Mouse (Mus musculus) lung, postnatal 36 days (tissue): Measurements from ENCODE around the gene Sgsm1.

ENCODE experiments used
- DNase-seq: peaks from one replicate; pipeline ENCODE4 v3.0.0; 2022; ENCODE audit warnings: mixed read lengths

Gene Sgsm1

GRCm38 (mm10) chr5:113214455-113214854 is 96.1 kb downstream of the Sgsm1 start:
- DNase-seq, result peak; percentile 72

- DNase-seq, result no peak
Observed at GRCm38 (mm10) chr5:113214041-113214440, 96.5 kb downstream of the Sgsm1 start.

- no peak for DNase-seq
Observed at GRCm38 (mm10) chr5:113212156-113212835, 98.3 kb downstream of the Sgsm1 start.

- DNase-seq, result peak; percentile 70
Observed at GRCm38 (mm10) chr5:113210314-113210713, 100.3 kb downstream of the Sgsm1 start.

- peak; percentile 62 for DNase-seq
Observed at GRCm38 (mm10) chr5:113209898-113210297, 100.7 kb downstream of the Sgsm1 start.

GRCm38 (mm10) chr5:113209401-113209750 is 101.2 kb downstream of the Sgsm1 start:
- no peak for DNase-seq

GRCm38 (mm10) chr5:113208622-113209400 is 101.8 kb downstream of the Sgsm1 start:
- peak; percentile 90 for DNase-seq

- peak; percentile 73 for DNase-seq
Observed at GRCm38 (mm10) chr5:113208048-113208447, 102.5 kb downstream of the Sgsm1 start.

- DNase-seq, result peak; percentile 51
Observed at GRCm38 (mm10) chr5:113206670-113207352, 103.8 kb downstream of the Sgsm1 start.

- no peak for DNase-seq
Observed at GRCm38 (mm10) chr5:113204193-113204592, 106.4 kb downstream of the Sgsm1 start.

GRCm38 (mm10) chr5:113199772-113200134 is 110.8 kb downstream of the Sgsm1 start:
- DNase-seq, result no peak

GRCm38 (mm10) chr5:113199126-113199771 is 111.3 kb downstream of the Sgsm1 start:
- no peak for DNase-seq

- DNase-seq, result no peak
Observed at GRCm38 (mm10) chr5:113196916-113197794, 113.4 kb downstream of the Sgsm1 start.

GRCm38 (mm10) chr5:113195907-113196306 is 114.7 kb downstream of the Sgsm1 start:
- DNase-seq, result no peak

- no peak for DNase-seq
Observed at GRCm38 (mm10) chr5:113195451-113195850, 115.1 kb downstream of the Sgsm1 start.

GRCm38 (mm10) chr5:113193762-113194161 is 116.8 kb downstream of the Sgsm1 start:
- no peak for DNase-seq
